Comparison of ENCODE assay signal across 8 mouse cellular contexts in the genomic region with DNA sequence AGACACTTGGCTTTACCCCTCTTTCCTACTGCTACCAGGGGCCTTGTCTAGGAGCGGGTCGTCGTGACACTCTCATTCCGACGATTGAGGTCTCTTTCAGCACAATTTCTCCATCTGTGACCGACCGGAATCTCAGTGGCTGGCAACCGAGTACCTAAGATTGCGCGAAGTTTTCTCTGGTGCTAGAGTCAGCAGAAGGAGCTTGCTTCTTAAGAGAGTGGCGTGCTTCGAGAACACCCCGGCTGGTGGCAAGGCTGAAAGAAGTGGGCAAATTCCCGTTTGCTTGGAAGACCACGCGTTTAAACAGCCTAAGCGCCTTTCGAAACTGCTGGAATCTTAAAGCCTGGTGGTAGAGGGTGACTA. TPM values are rescaled to one million over a fixed set of nuclear protein-coding genes. Genes with fewer than 3 reads are reported as not detected.
DNase-seq lines count a peak whose midpoint lies in the region; ATAC-seq and TF ChIP-seq lines count a peak whose summit lies in the region.

No protein-coding gene starts in this region.

- 9% methylated on average over 18 of the region's 18 CpGs for WGBS in forebrain, embryonic 10.5 days
- 5% methylated on average over 18 of the region's 18 CpGs for WGBS in liver, embryonic 12.5 days (ENCODE audit: insufficient replicate concordance)

- H3K9me3 ChIP-seq in forebrain, embryonic 10.5 days = no peaks in the 10 kb centered on the region
- no peaks in the 10 kb centered on the region for H3K9me3 ChIP-seq in liver, embryonic 12.5 days (replicated peaks)

- H3K79me2 ChIP-seq in C2C12 (ENCODE audit: control insufficient read depth, insufficient read depth) = peaks cover 98% of the 10 kb centered on the region

- peak; percentile 5 for DNase-seq in gastrocnemius, postnatal 10 days
- DNase-seq in gastrocnemius, adult 8-10 months (ENCODE audit: low spot score in 2 of 2) = no peak
- no peak for DNase-seq in forebrain, embryonic 10.5 days (ENCODE audit: extremely low spot score, low spot score)
- DNase-seq in right cerebral cortex, adult 2 months (ENCODE audit: low spot score in 2 of 2) = no peak
- DNase-seq in adrenal gland, postnatal 4 days (ENCODE audit: low spot score in 2 of 2) = no peak
- DNase-seq in thymus, postnatal 25 days = no peak

- peak overlapping the region; percentile 96 for H3K27ac ChIP-seq in forebrain, embryonic 10.5 days
- peak overlapping the region; percentile 84 for H3K27ac ChIP-seq in liver, embryonic 12.5 days

- no peak for TF ChIP-seq CTCF in C2C12 (IDR thresholded peaks at IDR 0.05; ENCODE audit: control insufficient read depth, insufficient read depth, insufficient read length)

- peak overlapping the region; percentile 91 for H3ac ChIP-seq in C2C12 (ENCODE audit: control insufficient read depth, insufficient read length, low read depth)

- peaks cover 31% of the 10 kb centered on the region for H3K36me3 ChIP-seq in C2C12 (ENCODE audit: control insufficient read depth, insufficient read depth)
- peaks cover 42% of the 10 kb centered on the region for H3K36me3 ChIP-seq in forebrain, embryonic 10.5 days (replicated peaks)
- H3K36me3 ChIP-seq in liver, embryonic 12.5 days = peaks cover 62% of the 10 kb centered on the region

- H3K27me3 ChIP-seq in C2C12 (ENCODE audit: control insufficient read depth, insufficient read depth, insufficient read length) = no peaks in the 10 kb centered on the region
- H3K27me3 ChIP-seq in forebrain, embryonic 10.5 days (ENCODE audit: poor library complexity, severe bottlenecking) = no peaks in the 10 kb centered on the region
- no peaks in the 10 kb centered on the region for H3K27me3 ChIP-seq in liver, embryonic 12.5 days (replicated peaks)

- peaks cover 77% of the 10 kb centered on the region for H3K79me3 ChIP-seq in C2C12 (ENCODE audit: low read depth)

- H3K4me3 ChIP-seq in C2C12 (ENCODE audit: insufficient read depth, poor library complexity, severe bottlenecking) = peak overlapping the region; percentile 92
- peak overlapping the region; percentile 90 for H3K4me3 ChIP-seq in forebrain, embryonic 10.5 days
- peak overlapping the region; percentile 87 for H3K4me3 ChIP-seq in liver, embryonic 12.5 days

- peak overlapping the region; percentile 80 for H3K9ac ChIP-seq in liver, embryonic 12.5 days

- ATAC-seq in liver, embryonic 12.5 days = no peak

- peaks cover 40% of the 10 kb centered on the region for H3K4me1 ChIP-seq in forebrain, embryonic 10.5 days
- peaks cover 65% of the 10 kb centered on the region for H3K4me1 ChIP-seq in liver, embryonic 12.5 days

- peak overlapping the region; percentile 96 for H3K4me2 ChIP-seq in liver, embryonic 12.5 days

TF ChIP-seq in C2C12, 6 proteins besides CTCF, POLR2A, EP300 and RAD21:
- TF ChIP-seq MAX (IDR thresholded peaks at IDR 0.05) (no peak), FOSL1 (IDR thresholded peaks at IDR 0.05; ENCODE audit: insufficient read depth, low read length, poor library complexity, severe bottlenecking) (no peak), CEBPB (IDR thresholded peaks at IDR 0.05; ENCODE audit: low read depth) (no peak), MYOD1 (IDR thresholded peaks at IDR 0.05; ENCODE audit: control insufficient read depth, insufficient read length, low read depth) (no peak), USF1 (IDR thresholded peaks at IDR 0.05; ENCODE audit: low read depth) (no peak), MYOG (IDR thresholded peaks at IDR 0.05; ENCODE audit: control insufficient read depth, extremely low read depth, insufficient read length) (no peak)

RNA-seq across cellular contexts. Expression of a gene that starts 0.3 kb away (rescaled TPM):
- total RNA-seq in gastrocnemius, postnatal 10 days (2021) = 10 to 100 TPM; 36.9 to 44.7 TPM
- total RNA-seq in gastrocnemius, adult 8-10 months (2022) = 10 to 100 TPM; 15.8 to 25.7 (median 18.7) TPM
- polyA plus RNA-seq in C2C12 (2012; fragmentation: generic; extraction: Trizol) = 328 TPM
- polyA plus RNA-seq in forebrain, embryonic 10.5 days (2016; fragmentation: Nextera tagmentation; extraction: Ambion mirVana) = 542 and 544 TPM in 2 replicates
- polyA plus RNA-seq in liver, embryonic 12.5 days (2016; fragmentation: Nextera tagmentation; extraction: Ambion mirVana) = 188 and 195 TPM in 2 replicates
- total RNA-seq in adrenal gland, postnatal 4 days (2021) = 10 to 100 TPM; 89.2 to 96.4 TPM

RNA-seq across cellular contexts. Expression of a gene that starts 0.8 kb away (rescaled TPM):
- 10 to 100 TPM; 11.8 to 14.2 TPM for total RNA-seq in gastrocnemius, postnatal 10 days (2021)
- total RNA-seq in gastrocnemius, adult 8-10 months (2022) = 1 to 10 TPM; 5.7 to 9.3 (median 7.8) TPM
- 12.8 TPM for polyA plus RNA-seq in C2C12 (2012; fragmentation: generic; extraction: Trizol)
- 28.5 and 31.1 TPM in 2 replicates for polyA plus RNA-seq in forebrain, embryonic 10.5 days (2016; fragmentation: Nextera tagmentation; extraction: Ambion mirVana)
- polyA plus RNA-seq in liver, embryonic 12.5 days (2016; fragmentation: Nextera tagmentation; extraction: Ambion mirVana) = 15.3 and 15.7 TPM in 2 replicates
- 10 to 100 TPM; 43.2 to 47.9 TPM for total RNA-seq in adrenal gland, postnatal 4 days (2021)

RNA-seq across cellular contexts. Expression of a gene that starts 47.9 kb away (rescaled TPM):
- total RNA-seq in gastrocnemius, postnatal 10 days (2021) = under 1 TPM; 0.21 to 0.43 TPM
- total RNA-seq in gastrocnemius, adult 8-10 months (2022) = 1 to 10 TPM in 1 of 4 experiments, under 1 TPM in 2, not detected in 1; 0.27 to 1.0 (median 0.65) TPM
- 0.01 TPM for polyA plus RNA-seq in C2C12 (2012; fragmentation: generic; extraction: Trizol)
- polyA plus RNA-seq in forebrain, embryonic 10.5 days (2016; fragmentation: Nextera tagmentation; extraction: Ambion mirVana) = 0.27 and 0.55 TPM in 2 replicates
- polyA plus RNA-seq in liver, embryonic 12.5 days (2016; fragmentation: Nextera tagmentation; extraction: Ambion mirVana) = 0.44 and 0.66 TPM in 2 replicates
- total RNA-seq in adrenal gland, postnatal 4 days (2021) = 1 to 10 TPM in 1 of 2 experiments, under 1 TPM in 1; 0.25 to 2.1 TPM
